Mouse (Mus musculus): ENCODE measurements around the gene Rtp3. TPM values are rescaled to one million over a fixed set of nuclear protein-coding genes. Genes with fewer than 3 reads are reported as not detected.

The Rtp3 gene
- polyA plus RNA-seq, 1 experiment from 2014 or later, result 0.09 TPM

- Histone ChIP-seq H3K9ac (no peak overlapping the region), H3K4me3 (no peak overlapping the region), H3K27me3 (replicated peaks) (no peaks in the 10 kb centered on the region; the same call in 1 of the 2 replicates), H3K4me2 (peak overlapping the region; percentile 88; the same call in 1 of the 2 replicates), H3K27ac (ENCODE audit: poor library complexity, severe bottlenecking) (no peak overlapping the region), H3K4me1 (replicated peaks) (peaks cover 11% of the 10 kb centered on the region; the same call in 1 of the 2 replicates), H3K9me3 (replicated peaks) (no peaks in the 10 kb centered on the region), H3K36me3 (no peaks in the 10 kb centered on the region)
- 47% methylated on average over 2 of the region's 2 CpGs for WGBS
- no peak for ATAC-seq (ENCODE audit: insufficient number of reproducible peaks, low FRiP score)
Measured at GRCm38 (mm10) chr9:110954681-110955445, 35.5 kb downstream of the Rtp3 start.

- Histone ChIP-seq H3K27ac (ENCODE audit: poor library complexity, severe bottlenecking) (peak overlapping the region; percentile 67), H3K4me1 (replicated peaks) (peaks cover 15% of the 10 kb centered on the region), H3K9ac (peak overlapping the region; percentile 77), H3K36me3 (no peaks in the 10 kb centered on the region), H3K4me2 (peak overlapping the region; percentile 88), H3K27me3 (replicated peaks) (no peaks in the 10 kb centered on the region; the same call in 1 of the 2 replicates), H3K4me3 (peak overlapping the region; percentile 61), H3K9me3 (replicated peaks) (no peaks in the 10 kb centered on the region)
- under 1% methylated on average over 44 of the region's 44 CpGs for WGBS
- peak; percentile 54; the same call in 1 of the 2 replicates for ATAC-seq (ENCODE audit: insufficient number of reproducible peaks, low FRiP score)
Measured at GRCm38 (mm10) chr9:110953550-110954461, 36.6 kb downstream of the Rtp3 start.

GRCm38 (mm10) chr9:110952931-110953549, 37.3 kb downstream of the Rtp3 start:
- Histone ChIP-seq H3K4me2 (peak overlapping the region; percentile 88), H3K9me3 (replicated peaks) (no peaks in the 10 kb centered on the region), H3K4me1 (replicated peaks) (peaks cover 19% of the 10 kb centered on the region), H3K36me3 (no peaks in the 10 kb centered on the region), H3K27ac (ENCODE audit: poor library complexity, severe bottlenecking) (peak overlapping the region; percentile 67; the same call in 1 of the 2 replicates), H3K4me3 (peak overlapping the region; percentile 61), H3K27me3 (replicated peaks) (no peaks in the 10 kb centered on the region; the same call in 1 of the 2 replicates), H3K9ac (no peak overlapping the region)
- WGBS, result 33% methylated on average over 5 of the region's 5 CpGs
- no peak for ATAC-seq (ENCODE audit: insufficient number of reproducible peaks, low FRiP score)

GRCm38 (mm10) chr9:110952398-110952797, 38.0 kb downstream of the Rtp3 start:
- Histone ChIP-seq H3K9ac (no peak overlapping the region), H3K9me3 (replicated peaks) (no peaks in the 10 kb centered on the region), H3K27ac (ENCODE audit: poor library complexity, severe bottlenecking) (no peak overlapping the region), H3K27me3 (replicated peaks) (peaks cover 1% of the 10 kb centered on the region; the same call in 1 of the 2 replicates), H3K4me3 (no peak overlapping the region), H3K36me3 (no peaks in the 10 kb centered on the region), H3K4me2 (no peak overlapping the region), H3K4me1 (replicated peaks) (peaks cover 23% of the 10 kb centered on the region)
- WGBS, result 39% methylated on average over 6 of the region's 6 CpGs
- no peak for ATAC-seq (ENCODE audit: insufficient number of reproducible peaks, low FRiP score)

- H3K4me3 ChIP-seq, result no peak overlapping the region
- H3K9me3 ChIP-seq (replicated peaks), result no peaks in the 10 kb centered on the region
- no peak for ATAC-seq (ENCODE audit: insufficient number of reproducible peaks, low FRiP score)
- H3K27me3 ChIP-seq (replicated peaks), result peaks cover 5% of the 10 kb centered on the region; the same call in 1 of the 2 replicates
- H3K27ac ChIP-seq (ENCODE audit: poor library complexity, severe bottlenecking), result no peak overlapping the region
- no peak overlapping the region for H3K4me2 ChIP-seq
- no peaks in the 10 kb centered on the region for H3K36me3 ChIP-seq
- H3K9ac ChIP-seq, result no peak overlapping the region
- H3K4me1 ChIP-seq (replicated peaks), result peaks cover 27% of the 10 kb centered on the region
- WGBS, result 85% methylated on average over 13 of the region's 13 CpGs
Measured at GRCm38 (mm10) chr9:110951866-110952265, 38.5 kb downstream of the Rtp3 start.

DNA sequence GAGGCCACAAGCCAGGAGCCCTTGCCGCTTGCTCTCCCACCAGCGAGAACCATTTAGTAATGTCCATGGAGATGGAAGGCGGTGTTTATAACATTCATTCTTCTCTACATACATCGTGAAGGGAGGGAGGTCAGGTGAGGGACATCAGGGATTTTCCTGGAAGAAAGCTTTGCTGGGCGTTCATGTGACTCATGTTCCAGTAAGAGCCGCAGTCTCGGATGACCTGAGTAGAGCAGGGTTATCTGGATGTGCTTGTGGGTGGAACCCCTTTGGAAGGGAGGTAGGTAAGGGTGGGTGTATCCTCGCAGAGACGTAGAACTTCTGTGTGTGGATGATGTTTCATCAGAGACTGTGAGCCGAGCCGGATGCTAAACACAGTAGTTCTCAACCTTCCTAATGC, 39.0 kb downstream of the Rtp3 start, which contains the start of gene Lrrc2:
TSS of gene Lrrc2 (plus strand) at position 149 of the 400 bp plus-strand sequence.
- H3K36me3 ChIP-seq, result no peaks in the 10 kb centered on the region
- H3K4me3 ChIP-seq, result no peak within 1 kb of the TSS
- no peak within 1 kb of the TSS for H3K27ac ChIP-seq (ENCODE audit: poor library complexity, severe bottlenecking)
- no peak within 1 kb of the TSS for H3K4me2 ChIP-seq
- H3K4me1 ChIP-seq (replicated peaks), result peaks cover 32% of the 10 kb centered on the region
- 58% methylated on average over 11 of the region's 11 CpGs for WGBS
- H3K9me3 ChIP-seq (replicated peaks), result no peaks in the 10 kb centered on the region
- ATAC-seq (ENCODE audit: insufficient number of reproducible peaks, low FRiP score), result no peak
- H3K9ac ChIP-seq, result no peak within 1 kb of the TSS
- peaks cover 8% of the 10 kb centered on the region; the same call in 1 of the 2 replicates for H3K27me3 ChIP-seq (replicated peaks)

- Histone ChIP-seq H3K9ac (no peak overlapping the region), H3K27me3 (replicated peaks) (peaks cover 14% of the 10 kb centered on the region), H3K4me3 (no peak overlapping the region), H3K9me3 (replicated peaks) (no peaks in the 10 kb centered on the region), H3K27ac (ENCODE audit: poor library complexity, severe bottlenecking) (no peak overlapping the region), H3K4me1 (replicated peaks) (peaks cover 33% of the 10 kb centered on the region), H3K36me3 (no peaks in the 10 kb centered on the region), H3K4me2 (no peak overlapping the region)
- WGBS, result 94% methylated on average over 3 of the region's 3 CpGs
- no peak for ATAC-seq (ENCODE audit: insufficient number of reproducible peaks, low FRiP score)
Measured at GRCm38 (mm10) chr9:110950109-110950508, 40.3 kb downstream of the Rtp3 start.

DNA sequence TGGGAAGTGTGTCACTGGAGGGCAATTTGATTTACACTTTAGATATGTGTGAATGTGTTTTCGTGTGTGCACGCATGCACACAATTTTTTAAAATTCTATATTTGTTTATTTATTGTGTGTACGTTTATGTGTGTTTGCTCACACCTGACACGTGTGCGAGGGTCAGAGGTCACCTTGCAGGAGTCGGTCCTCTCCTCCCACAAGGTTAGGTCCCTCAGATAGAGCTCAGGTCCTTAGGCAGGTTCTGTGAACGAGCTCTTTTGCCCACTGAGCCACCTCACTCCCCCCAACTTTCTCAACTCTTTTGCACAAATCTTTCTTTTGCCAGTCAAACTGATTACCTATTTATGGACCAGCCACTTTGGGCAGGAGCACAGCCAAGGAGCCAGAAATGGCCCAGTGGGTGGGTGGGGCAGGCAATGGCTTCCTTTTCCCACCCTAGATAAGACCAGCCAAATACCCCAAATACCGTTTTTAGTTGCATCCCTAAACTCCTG, 41.5 kb downstream of the Rtp3 start:
- Histone ChIP-seq H3K9me3 (replicated peaks) (no peaks in the 10 kb centered on the region), H3K27ac (ENCODE audit: poor library complexity, severe bottlenecking) (0 out of 2 replicates have a peak overlapping the region, but pooled peaks have one; percentile 6), H3K4me3 (no peak overlapping the region), H3K27me3 (replicated peaks) (peaks cover 18% of the 10 kb centered on the region), H3K36me3 (no peaks in the 10 kb centered on the region), H3K4me2 (no peak overlapping the region), H3K4me1 (replicated peaks) (peaks cover 33% of the 10 kb centered on the region), H3K9ac (no peak overlapping the region)
- 37% methylated on average over 8 of the region's 8 CpGs for WGBS
- no peak for ATAC-seq (ENCODE audit: insufficient number of reproducible peaks, low FRiP score)

GRCm38 (mm10) chr9:110947900-110948299, 42.5 kb downstream of the Rtp3 start:
- WGBS, result 54% methylated on average over 6 of the region's 6 CpGs
- peaks cover 18% of the 10 kb centered on the region for H3K27me3 ChIP-seq (replicated peaks)

GRCm38 (mm10) chr9:110947261-110947661, 43.1 kb downstream of the Rtp3 start:
- Histone ChIP-seq H3K4me1 (replicated peaks) (peaks cover 32% of the 10 kb centered on the region), H3K9me3 (replicated peaks) (no peaks in the 10 kb centered on the region), H3K27ac (ENCODE audit: poor library complexity, severe bottlenecking) (no peak overlapping the region), H3K4me3 (no peak overlapping the region), H3K36me3 (no peaks in the 10 kb centered on the region), H3K4me2 (no peak overlapping the region), H3K27me3 (replicated peaks) (peaks cover 18% of the 10 kb centered on the region), H3K9ac (no peak overlapping the region)
- 19% methylated on average over 6 of the region's 6 CpGs for WGBS
- ATAC-seq (ENCODE audit: insufficient number of reproducible peaks, low FRiP score), result no peak

More at GRCm38 (mm10) chr9:110947900-110948299, 42.5 kb downstream of the Rtp3 start:
- H3K36me3 ChIP-seq, result no peaks in the 10 kb centered on the region
- no peak overlapping the region for H3K27ac ChIP-seq (ENCODE audit: poor library complexity, severe bottlenecking)
- H3K4me3 ChIP-seq, result no peak overlapping the region
- peaks cover 33% of the 10 kb centered on the region for H3K4me1 ChIP-seq (replicated peaks)
- no peak overlapping the region for H3K4me2 ChIP-seq
- ATAC-seq (ENCODE audit: insufficient number of reproducible peaks, low FRiP score), result no peak
- H3K9me3 ChIP-seq (replicated peaks), result no peaks in the 10 kb centered on the region
- no peak overlapping the region for H3K9ac ChIP-seq

Measured in heart, embryonic 12.5 days (tissue).